Mouse (Mus musculus) heart, postnatal 25 days (tissue): Measurements from ENCODE around the gene Mdga1. TPM values are rescaled to one million over a fixed set of nuclear protein-coding genes. Genes with fewer than 3 reads are reported as not detected.

Source experiments
- DNase-seq: peaks from one replicate; pipeline ENCODE4 v3.0.0; 2022; ENCODE audit warnings: low spot score
- intact Hi-C: fragments of 180-260 bp; cut with DNase I; formaldehyde crosslinking; loops from one replicate; pipeline ENCODE4 v1.15.1; 2025
- total RNA-seq, 2 experiments: library from RNA; stranded (reverse); gene quantifications; 2 replicates each; pipeline ENCODE4 v1.2.3; 2021

Mdga1 gene
- total RNA-seq, 2 experiments from 2014 or later: 14.0 to 18.3 TPM

DNA sequence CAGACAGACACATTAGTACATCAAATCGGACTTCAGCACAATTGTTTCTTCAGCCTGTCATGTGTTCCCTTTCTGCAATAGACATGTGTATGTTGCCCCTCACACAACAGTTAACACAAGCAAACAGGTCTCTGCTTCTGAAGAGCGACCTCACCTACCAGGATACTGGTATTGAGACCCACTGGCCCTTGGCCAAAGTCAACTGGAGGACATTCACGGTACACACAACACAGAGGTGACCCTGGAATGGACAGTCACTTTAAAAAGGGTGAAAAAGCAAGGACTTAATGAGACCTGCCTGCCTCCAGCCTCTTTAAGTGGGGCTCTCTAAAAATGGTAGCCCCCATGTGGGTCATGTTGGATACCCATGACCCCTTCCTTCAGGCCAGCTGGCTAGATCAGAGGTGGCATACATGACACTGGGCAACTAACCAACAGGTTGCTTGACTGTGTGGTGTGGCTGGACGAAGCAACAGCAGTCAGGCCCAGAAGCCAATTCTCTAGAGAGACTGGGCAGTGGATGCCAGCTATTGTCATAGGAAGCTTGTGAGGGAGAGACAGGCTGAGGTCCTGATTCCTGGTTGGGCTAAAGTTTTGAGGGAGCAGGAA lies 145.3 kb downstream of the Mdga1 start:
- intact Hi-C loops: loop anchor here (2.0 to 5.0 kb wide), 2 partner anchors 20 to 32 kb away; no protein-coding TSS in a partner anchor
- no peak for DNase-seq

DNA sequence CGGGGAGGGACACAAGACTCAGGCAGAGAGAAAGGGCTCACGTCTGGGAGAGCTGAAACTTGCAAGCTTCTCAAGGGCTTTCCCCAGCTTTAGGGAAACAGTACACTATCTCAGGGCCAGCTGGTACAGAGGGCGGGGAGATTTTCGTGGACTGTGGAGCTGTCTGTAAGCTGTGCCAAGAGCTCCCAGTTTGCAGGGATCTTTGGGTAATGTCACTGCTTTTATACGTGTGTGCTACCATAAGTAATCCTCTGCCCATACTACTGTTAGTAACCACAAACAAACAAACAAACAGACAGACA lies 145.7 kb downstream of the Mdga1 start:
- intact Hi-C loops: loop anchor here (2.0 kb wide), 1 partner anchor 21 kb away; no protein-coding TSS in a partner anchor
- DNase-seq: no peak

DNA sequence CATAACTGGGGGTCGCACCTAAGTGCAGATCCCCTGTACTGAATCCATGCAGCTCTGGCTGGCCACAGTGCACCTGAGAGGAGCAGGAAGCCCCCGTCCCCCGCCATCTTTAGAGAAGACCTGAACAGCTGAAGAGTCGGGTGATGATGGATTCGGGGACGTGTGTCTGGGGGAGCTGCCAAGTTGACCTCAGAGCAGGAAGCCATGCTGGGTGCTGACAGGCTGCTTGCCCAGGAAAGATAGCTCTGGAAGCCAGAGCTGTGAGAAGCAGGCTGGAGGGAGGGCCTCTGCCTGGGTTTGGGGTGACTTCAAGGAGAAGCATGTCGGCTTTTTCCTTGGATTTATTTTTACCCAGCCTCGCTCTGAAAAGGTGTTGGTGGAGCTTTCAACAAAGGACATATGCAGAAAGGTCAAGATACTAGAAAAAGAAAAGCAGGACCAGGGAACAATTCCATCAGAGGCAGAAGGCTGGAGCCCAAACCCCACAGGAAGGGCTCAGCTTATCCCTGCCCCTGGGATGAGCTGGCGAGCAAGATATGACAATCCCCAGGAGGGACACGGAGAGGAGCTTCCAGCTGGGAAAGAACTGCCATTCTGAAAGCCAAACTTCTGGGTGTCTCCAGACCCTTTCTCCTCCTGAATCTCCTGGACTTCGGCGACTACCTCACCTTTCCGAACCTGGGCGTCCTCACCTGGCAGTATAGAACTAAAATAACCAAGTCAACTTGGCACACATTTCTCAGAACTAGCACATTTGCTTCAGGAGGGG lies 146.3 kb downstream of the Mdga1 start:
- DNase-seq: no peak

DNA sequence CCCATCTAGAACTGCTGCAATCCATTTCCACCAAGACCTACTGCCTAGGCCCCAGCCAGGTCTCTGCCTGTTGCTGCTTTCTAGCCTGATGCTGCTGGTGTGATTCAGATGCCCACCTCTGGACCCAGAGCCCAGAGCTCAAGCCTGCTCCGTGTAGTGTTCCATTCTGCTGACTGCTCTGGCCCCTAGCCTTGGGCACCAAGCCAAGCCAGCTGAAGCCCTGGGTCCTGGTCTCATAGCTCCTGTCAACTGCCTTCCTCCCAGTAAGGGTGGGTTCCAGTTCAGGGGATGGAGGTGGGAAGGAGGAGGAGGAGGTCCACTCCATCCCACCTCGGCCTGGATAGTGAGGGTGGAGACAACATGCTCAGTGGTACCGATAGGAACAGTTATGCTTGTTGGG lies 150.3 kb downstream of the Mdga1 start:
- intact Hi-C loops: no loop called here
- no peak for DNase-seq

More for the DNA sequence above, 146.3 kb downstream of the Mdga1 start:
- intact Hi-C loops: loop anchor here (2.0 kb wide), 1 partner anchor 21 kb away; no protein-coding TSS in a partner anchor

DNA sequence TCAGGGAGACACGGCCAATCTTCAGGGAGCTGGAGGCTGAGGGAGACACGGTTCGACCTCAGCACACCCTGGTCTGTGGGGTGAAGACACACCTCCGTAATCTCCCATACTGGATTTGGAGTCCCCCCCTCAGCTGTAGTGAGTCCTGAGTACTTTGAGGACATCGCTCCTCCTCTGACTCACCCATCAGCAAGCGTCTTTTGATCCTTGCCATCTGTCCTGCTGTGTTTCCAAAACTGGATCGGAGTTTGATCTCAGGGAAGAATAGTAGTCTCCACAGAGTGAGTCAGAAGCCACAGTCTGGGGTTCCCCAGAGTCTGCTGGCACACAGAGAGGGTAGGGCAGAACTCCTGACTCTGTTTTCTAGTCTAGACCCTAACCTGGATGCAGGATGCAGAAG lies 150.9 kb downstream of the Mdga1 start:
- intact Hi-C loops: no loop called here
- DNase-seq: no peak

DNA sequence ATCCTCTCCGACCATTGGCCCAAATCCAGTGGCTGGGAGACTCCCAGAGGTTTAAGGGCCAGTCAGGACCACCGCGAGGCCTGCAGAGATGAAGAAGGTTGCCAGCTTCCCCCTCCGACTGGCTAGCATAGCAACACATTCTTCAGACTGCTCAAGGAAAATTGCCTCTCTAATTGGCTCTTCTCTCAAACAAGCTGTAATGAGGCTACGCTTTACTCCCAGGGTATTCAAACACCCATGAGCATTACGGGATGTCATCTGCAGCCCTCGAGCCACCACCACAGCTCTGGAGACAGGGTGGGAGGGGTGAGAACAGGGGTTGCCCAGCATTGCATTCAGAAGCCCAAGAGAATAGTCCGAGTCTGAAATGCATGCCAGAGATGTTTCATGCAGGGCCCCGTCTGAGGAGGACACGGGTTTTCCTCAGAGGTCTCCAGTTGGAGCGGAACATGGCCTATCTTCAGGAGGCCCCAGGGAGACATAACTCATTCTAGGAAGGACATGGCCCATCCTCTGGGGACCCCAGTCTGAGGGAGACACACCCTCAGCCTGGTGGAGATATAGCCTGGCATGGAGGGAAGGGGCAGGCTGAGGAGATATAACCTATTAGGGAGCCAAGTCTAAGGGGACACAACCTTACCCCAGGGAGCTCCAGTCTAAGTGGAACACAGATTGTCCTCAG lies 151.5 kb downstream of the Mdga1 start:
- intact Hi-C loops: no loop called here

DNA sequence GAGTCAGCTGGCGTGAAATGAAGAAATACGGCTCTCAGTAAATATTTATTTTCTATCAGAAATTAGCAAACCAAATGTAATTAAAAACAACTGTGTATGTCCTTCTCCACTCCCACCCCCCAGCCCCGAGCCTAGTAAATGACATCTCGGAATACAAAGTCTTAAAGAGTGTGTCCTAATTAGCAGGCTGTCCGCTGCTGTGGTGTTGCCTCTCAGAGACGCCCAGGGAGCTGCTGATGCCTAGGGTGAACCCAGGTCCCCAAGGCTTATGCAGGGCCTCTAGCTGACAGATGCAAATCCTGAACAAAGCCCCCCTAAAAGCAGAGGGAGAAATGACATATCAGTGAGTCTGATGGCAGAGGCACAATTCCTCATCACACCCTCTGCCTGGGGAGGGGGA lies 155.1 kb downstream of the Mdga1 start:
- intact Hi-C loops: no loop called here
- DNase-seq: no peak

More for the DNA sequence above, 151.5 kb downstream of the Mdga1 start:
- DNase-seq: no peak

DNA sequence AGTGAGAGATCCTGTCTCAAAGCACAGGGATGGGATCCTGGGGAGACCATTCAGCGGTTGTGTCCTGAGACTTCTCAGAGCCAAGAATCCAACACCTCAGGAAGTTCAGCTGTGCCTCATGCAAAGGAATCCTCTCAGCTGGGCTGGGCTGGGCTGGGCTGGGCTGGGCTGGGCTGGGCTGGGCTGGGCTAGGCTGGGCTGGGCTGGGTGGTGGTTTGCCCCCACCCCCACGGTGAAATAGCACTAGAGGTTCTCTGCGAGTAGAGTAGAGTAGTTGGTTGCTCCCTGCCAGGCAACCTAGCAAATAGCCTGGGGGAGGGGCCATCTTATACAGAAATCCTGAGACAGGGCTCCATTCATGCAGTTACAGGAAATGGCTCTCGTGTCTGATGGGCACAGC lies 156.6 kb downstream of the Mdga1 start:
- DNase-seq: no peak
- intact Hi-C loops: no loop called here

DNA sequence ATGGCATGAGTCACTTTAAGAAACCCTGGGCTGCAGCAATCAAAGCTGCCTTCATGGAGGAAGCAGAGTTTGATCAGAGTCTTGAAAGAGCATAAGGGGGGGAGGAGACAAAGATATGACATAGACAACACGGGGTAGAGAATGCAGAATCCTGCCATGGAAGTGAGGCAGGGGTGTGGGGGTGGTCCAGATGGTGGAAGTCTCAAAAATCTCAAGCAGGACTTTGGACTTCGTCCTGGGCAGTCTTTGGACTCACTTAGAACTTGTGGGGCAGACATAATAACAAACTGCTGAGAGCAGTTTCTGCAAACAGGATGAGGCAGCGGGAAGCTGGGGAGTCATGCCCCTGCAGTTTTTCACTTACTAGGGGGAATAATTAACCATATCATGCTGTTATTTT lies 166.3 kb downstream of the Mdga1 start:
- intact Hi-C loops: no loop called here

DNA sequence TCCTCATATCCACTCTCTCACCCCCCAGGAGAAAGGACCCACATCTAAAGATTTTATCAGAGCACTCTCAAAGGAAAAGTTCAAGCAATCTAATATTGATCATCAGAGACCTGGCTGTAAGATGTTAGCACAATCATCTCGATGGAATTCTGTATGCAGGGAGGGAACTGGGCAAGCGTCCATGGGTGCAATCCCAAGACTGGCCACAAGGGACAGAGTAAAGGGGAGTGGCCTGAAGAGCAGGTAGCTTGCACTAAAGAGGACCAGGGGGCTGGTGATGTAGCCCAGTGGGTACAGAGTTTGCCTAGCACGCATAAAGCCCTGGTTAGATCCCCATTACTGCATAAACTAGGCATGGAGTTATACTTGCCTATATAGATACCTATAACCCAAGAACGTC lies 168.5 kb downstream of the Mdga1 start:
- intact Hi-C loops: no loop called here
- no peak for DNase-seq

More for the DNA sequence above, 166.3 kb downstream of the Mdga1 start:
- no peak for DNase-seq

DNA sequence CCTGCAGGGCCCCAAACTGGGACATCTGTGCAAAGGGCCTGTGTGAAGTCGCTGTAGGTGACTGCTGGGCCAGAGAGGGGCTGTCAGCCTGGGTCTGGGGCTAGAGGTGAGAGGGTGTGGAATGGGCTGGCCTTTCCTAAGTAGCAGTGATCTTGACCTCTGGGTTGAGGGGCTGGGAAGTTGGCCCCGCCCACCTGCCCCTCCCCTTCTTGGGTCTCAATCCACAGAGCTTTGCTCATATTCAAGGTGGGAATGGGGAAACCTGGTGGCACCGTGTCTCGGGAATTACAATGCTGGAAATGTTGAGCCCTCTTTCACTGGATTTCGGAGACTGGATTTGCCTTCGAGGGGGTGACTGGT lies 169.8 kb downstream of the Mdga1 start:
- no peak for DNase-seq
- intact Hi-C loops: no loop called here

DNA sequence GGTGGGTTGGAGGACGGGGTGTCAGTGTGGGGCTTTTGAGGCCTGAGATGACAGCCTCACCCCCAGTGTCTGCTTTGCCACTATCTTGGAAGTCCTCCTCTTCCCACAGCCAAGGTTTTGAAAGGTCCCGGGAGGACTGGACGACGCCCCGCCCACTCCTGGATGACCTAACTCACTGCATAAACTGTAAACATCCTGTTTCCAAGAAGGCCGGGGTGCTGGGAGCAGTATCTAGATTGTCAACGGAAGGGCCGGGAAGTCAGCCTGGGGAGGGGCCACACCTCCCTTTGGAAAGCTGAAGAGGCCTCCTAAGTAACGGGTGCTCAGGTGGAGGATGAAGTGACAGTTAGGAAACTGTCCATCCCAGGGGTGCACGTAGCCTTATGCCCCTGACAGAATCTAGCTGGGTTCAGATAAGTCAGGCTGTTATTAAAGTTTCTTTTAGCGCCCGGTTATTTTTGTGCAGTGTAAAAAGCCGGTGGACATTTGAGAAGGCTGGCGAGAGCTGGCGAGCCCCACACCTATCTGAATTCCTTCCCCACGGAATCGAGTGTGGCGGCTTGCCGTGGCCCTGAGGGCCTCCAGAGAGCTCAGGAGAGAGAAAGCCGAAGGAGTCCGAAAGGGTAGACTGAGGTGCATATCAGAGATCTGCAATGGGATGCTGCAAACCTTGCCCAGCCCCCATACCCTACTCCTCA lies 170.3 kb downstream of the Mdga1 start:
- intact Hi-C loops: loop anchor here (5.0 kb wide), 1 partner anchor 58 kb away; no protein-coding TSS in a partner anchor
- no peak for DNase-seq

DNA sequence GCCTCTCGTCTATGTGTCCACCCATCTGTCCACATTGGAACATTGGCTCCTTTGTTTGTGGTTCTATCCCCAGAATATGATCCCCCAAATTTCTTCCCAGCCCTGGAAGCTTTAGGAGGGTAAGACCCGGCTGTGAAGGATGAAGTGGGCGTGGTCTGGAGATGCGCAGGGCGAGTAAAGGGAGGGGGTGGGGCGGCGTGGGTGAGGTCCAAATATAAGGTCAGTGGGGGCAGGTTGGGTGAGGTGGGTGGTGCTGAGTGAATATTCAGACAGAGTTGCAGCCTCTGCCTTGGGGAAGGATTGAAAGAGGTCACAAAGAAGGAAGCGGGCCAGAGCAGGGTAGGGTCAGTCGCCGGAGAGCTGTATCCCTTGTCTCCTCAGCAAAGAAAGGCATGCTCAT lies 171.7 kb downstream of the Mdga1 start:
- no peak for DNase-seq
- intact Hi-C loops: loop anchor here (5.0 kb wide), 1 partner anchor 59 kb away; no protein-coding TSS in a partner anchor

DNA sequence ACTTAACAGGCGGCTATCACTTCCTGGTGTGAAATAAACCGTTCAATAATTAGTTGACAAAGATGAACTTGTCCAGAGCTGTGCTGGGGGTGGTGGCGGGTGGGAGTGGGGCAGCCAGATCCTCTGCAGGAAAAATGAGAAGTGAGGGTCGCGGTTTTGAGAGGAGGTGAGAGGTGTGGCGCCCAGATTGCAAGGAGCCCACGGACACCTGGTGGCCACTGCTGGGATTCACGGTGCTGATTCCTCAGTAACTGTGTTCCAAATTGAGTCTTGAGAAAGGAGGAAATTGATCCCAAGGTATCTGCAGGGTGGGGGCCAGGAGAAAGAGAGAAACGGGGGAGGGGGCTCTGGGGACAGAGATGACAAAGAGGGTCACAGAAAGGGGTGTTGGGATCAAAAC lies 173.1 kb downstream of the Mdga1 start:
- intact Hi-C loops: loop anchor here (2.0 to 5.0 kb wide), 2 partner anchors 61 to 84 kb away; no protein-coding TSS in a partner anchor
- DNase-seq: no peak

DNA sequence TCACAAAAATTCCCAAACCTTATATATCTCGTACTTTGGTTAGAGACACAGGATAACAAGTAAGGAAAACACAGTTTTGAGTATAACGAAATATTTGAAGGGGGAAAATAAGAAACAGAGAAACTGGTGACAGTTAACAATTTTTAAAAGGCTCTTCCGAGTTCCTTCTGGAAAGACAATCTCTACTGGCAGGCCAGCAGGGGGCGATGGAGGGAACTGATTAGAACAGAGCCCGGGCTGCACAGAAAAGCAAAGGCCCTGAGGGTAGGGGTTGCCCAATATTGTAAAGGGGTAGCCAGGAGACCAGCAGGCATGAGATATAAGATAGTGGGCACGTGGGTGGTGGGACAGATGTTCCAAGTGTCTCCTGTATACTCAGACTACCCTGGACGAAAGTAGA lies 173.8 kb downstream of the Mdga1 start:
- DNase-seq: no peak
- intact Hi-C loops: loop anchor here (2.0 to 5.0 kb wide), 2 partner anchors 61 to 85 kb away; no protein-coding TSS in a partner anchor

DNA sequence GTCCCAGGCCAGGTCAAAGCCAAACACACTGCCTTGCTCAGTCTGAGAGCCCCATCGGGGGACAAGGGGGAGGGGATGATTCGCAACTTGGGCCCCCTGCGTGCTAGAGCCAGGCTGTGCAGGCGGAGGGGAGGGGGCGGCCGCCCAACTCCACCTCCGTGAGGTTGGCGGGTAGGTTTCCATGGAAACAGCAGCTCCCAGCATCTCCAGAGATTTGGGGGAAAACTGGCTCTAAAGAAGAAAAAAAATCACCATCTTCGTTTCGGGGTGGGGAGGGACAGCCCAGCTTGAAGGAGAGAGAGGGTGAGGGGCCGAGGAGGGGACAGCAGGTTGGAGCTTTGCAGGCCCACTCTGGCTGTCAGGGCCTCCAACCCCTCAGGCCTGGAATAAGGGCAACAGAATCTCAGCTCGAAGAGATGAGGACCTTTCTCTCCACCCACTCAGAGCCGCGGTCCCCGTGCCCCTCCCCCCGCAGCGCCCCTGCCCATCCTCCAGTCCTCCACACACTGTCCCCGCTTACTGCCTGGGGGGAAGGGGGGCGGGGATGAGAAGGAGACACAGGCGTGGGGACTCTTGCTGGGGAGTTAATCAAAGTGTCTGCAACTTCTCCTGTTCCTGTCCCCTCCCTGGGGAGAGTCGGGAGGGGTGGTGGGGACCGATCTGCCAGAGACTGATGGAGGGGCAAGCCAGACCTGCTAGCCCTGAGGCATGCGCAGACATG lies 174.7 kb downstream of the Mdga1 start:
- intact Hi-C loops: loop anchor here (5.0 kb wide), 1 partner anchor 62 kb away; no protein-coding TSS in a partner anchor
- DNase-seq: no peak

DNA sequence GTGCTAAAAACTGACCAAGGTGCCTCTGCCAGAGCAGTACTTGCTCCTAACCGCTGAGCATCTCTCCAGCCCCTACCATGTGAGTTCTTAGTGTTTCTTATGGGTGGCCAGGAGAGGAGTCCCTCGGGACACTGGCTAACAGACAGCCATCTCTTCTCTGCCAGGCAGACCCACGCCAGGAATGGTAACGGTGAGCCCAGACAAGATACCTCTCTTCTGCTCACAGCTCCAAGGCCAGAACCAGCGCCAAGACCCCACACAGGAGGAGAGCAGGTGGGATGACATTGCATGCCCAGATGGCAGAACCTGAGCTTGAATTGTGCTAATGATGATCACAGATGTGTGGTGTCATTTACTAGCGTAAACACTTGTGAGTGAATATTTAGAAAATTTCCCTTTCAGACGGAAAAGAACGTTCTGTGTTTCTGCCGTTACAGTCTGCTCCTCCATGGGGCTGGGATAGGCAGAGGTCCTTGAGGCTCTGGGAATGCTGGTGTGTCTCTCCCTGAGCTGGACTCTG lies 178.3 kb downstream of the Mdga1 start:
- no peak for DNase-seq
- intact Hi-C loops: loop anchor here (5.0 kb wide), 1 partner anchor 36 kb away; no protein-coding TSS in a partner anchor

DNA sequence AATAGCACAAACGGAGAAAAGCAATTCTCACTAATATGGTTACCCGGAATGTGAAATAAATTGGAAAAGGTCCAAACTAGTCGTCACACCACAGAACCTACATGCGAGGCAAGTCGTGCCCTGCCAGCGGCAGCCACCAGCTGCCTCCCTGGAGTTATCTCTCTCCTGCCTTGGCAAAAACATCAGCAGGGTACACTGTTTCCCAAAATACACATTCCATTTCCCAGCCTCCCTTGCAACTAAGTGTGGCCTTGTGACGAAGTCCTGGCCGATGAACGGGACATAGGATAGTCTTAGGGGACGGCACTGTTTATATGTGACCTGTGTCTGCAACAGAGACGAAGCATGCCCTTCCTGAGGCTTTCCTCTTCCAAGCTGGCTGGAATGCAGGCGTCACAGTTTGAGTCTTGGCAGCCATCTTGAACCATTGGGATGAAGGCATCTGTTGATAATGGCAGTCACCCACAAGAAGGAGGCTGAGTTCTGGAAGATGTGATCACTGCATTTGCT lies 179.6 kb downstream of the Mdga1 start:
- intact Hi-C loops: loop anchor here (5.0 kb wide), 1 partner anchor 37 kb away; no protein-coding TSS in a partner anchor
- DNase-seq: no peak

DNA sequence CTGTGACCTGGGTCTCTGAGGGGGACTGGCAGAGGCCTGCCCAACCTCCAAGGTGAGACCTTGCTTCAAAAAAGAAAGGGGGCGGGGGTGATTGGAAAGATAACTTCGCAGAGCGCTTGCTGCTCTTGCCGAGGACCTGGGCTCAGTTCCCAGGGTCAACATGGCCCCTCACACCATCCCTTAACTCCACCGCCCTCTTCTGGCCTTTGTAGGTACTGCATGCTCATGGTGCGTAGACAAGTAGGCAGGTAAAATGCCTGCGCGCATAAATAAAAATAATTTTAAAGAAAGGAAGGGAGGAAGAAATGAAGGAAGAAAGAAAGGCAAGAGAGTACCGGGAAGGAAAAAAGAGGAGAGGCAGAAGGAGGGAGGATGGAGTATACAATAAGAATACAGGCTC lies 180.2 kb downstream of the Mdga1 start:
- intact Hi-C loops: loop anchor here (5.0 kb wide), 1 partner anchor 38 kb away; no protein-coding TSS in a partner anchor
- DNase-seq: no peak
